Mouse (Mus musculus) heart, embryonic 11.5 days (tissue): ENCODE measurements at regions not wholly inside any gene's neighbourhood (a gene's known extent, or its start where the extent isn't known, plus 50 kb on each side); places are given as distances from the start of the nearest gene placed in this dataset.

ENCODE experiments used
- ATAC-seq: fragments of 200-750 bp; cut with Nextera tagmentation; replicated peaks from 2 replicates; pipeline ENCODE4 v1.8.0; 2017; ENCODE audit warnings: moderate library complexity; ENCODE audit not compliant: insufficient number of reproducible peaks, low FRiP score, low TSS enrichment
- H3K27ac ChIP-seq: fragments of 300-500 bp; sonication (generic); 2 replicates; pipeline ENCODE4 v1.5.1; 2014; ENCODE audit warnings: mild to moderate bottlenecking, low read depth, low read length
- H3K27me3 ChIP-seq: fragments of 300-500 bp; sonication (generic); 2 replicates; pipeline ENCODE4 v1.6.1; 2014; ENCODE audit warnings: mild to moderate bottlenecking, low read length, mixed read lengths; ENCODE audit not compliant: control insufficient read depth, insufficient read depth
- H3K36me3 ChIP-seq: fragments of 300-500 bp; sonication (generic); 2 replicates; pipeline ENCODE4 v1.6.1; 2014; ENCODE audit warnings: mild to moderate bottlenecking, low read length, moderate library complexity, mixed read lengths; ENCODE audit not compliant: control insufficient read depth, insufficient read depth
- H3K4me1 ChIP-seq: fragments of 300-500 bp; sonication (generic); 2 replicates; pipeline ENCODE4 v1.6.1; 2014; ENCODE audit warnings: low read length; ENCODE audit not compliant: control insufficient read depth, insufficient read depth
- H3K4me2 ChIP-seq: fragments of 300-500 bp; sonication (generic); 2 replicates; pipeline ENCODE4 v1.6.1; 2014; ENCODE audit warnings: mild to moderate bottlenecking, moderate library complexity
- H3K4me3 ChIP-seq: fragments of 300-500 bp; sonication (generic); 2 replicates; pipeline ENCODE4 v1.5.1; 2014; ENCODE audit warnings: low read depth, low read length
- H3K9ac ChIP-seq: fragments of 300-500 bp; sonication (generic); 2 replicates; pipeline ENCODE4 v1.6.1; 2014; ENCODE audit warnings: mild to moderate bottlenecking, low read depth, low read length, moderate library complexity
- H3K9me3 ChIP-seq: fragments of 300-500 bp; sonication (generic); replicated peaks from 2 replicates; pipeline ENCODE4 v1.6.1; 2016; ENCODE audit warnings: low read length; ENCODE audit not compliant: control insufficient read depth
- WGBS: fragments of 180-500 bp; shearing (Covaris S2); extraction: QIAGEN DNeasy Blood & Tissue Kit; methylation state at CpG from one replicate; pipeline ENCODE4 v1.1.7; 2014; ENCODE audit not compliant: insufficient replicate concordance; 5-methylcytosine and 5-hydroxymethylcytosine counted together

- 55% methylated on average over 4 of the region's 4 CpGs for WGBS
- Histone ChIP-seq H3K9ac (no peak overlapping the region), H3K4me1 (no peaks in the 10 kb centered on the region), H3K27ac (no peak overlapping the region), H3K27me3 (no peaks in the 10 kb centered on the region), H3K4me2 (no peak overlapping the region), H3K9me3 (no peaks in the 10 kb centered on the region), H3K4me3 (no peak overlapping the region), H3K36me3 (no peaks in the 10 kb centered on the region)
- ATAC-seq, result no peak
Measured at GRCm38 (mm10) chr9:91053065-91053793, 309.0 kb upstream of the Zic4 start.

- no peaks in the 10 kb centered on the region for H3K4me1 ChIP-seq
- no peaks in the 10 kb centered on the region for H3K27me3 ChIP-seq
- no peak overlapping the region for H3K4me3 ChIP-seq
- no peaks in the 10 kb centered on the region for H3K36me3 ChIP-seq
- ATAC-seq, result no peak
- no peak overlapping the region for H3K27ac ChIP-seq
- H3K9ac ChIP-seq, result no peak overlapping the region
- no peak overlapping the region for H3K4me2 ChIP-seq
- no peaks in the 10 kb centered on the region for H3K9me3 ChIP-seq
- WGBS, result 66% methylated on average over 4 of the region's 4 CpGs
Measured at GRCm38 (mm10) chr9:91059460-91059859, 302.8 kb upstream of the Zic4 start.

GRCm38 (mm10) chr9:91069496-91069895 lies 292.7 kb upstream of the Zic4 start:
- H3K9me3 ChIP-seq, result no peaks in the 10 kb centered on the region
- no peak for ATAC-seq
- no peak overlapping the region for H3K4me3 ChIP-seq
- H3K36me3 ChIP-seq, result no peaks in the 10 kb centered on the region
- H3K27me3 ChIP-seq, result no peaks in the 10 kb centered on the region
- H3K9ac ChIP-seq, result no peak overlapping the region
- no peak overlapping the region for H3K4me2 ChIP-seq
- H3K27ac ChIP-seq, result no peak overlapping the region
- no peaks in the 10 kb centered on the region for H3K4me1 ChIP-seq
- 74% methylated on average over 5 of the region's 5 CpGs for WGBS

GRCm38 (mm10) chr9:91073366-91074174 lies 288.6 kb upstream of the Zic4 start:
- Histone ChIP-seq H3K27me3 (no peaks in the 10 kb centered on the region), H3K4me2 (no peak overlapping the region), H3K27ac (no peak overlapping the region), H3K9ac (no peak overlapping the region), H3K36me3 (no peaks in the 10 kb centered on the region), H3K9me3 (no peaks in the 10 kb centered on the region), H3K4me3 (no peak overlapping the region), H3K4me1 (no peaks in the 10 kb centered on the region)
- no peak for ATAC-seq
- WGBS, result 51% methylated on average over 4 of the region's 4 CpGs

GRCm38 (mm10) chr9:91074175-91074480 lies 288.1 kb upstream of the Zic4 start:
- Histone ChIP-seq H3K9me3 (no peaks in the 10 kb centered on the region), H3K4me3 (no peak overlapping the region), H3K27me3 (no peaks in the 10 kb centered on the region), H3K36me3 (no peaks in the 10 kb centered on the region), H3K4me2 (no peak overlapping the region), H3K4me1 (no peaks in the 10 kb centered on the region), H3K27ac (no peak overlapping the region), H3K9ac (no peak overlapping the region)
- 67% methylated on average over 5 of the region's 5 CpGs for WGBS
- no peak for ATAC-seq

- Histone ChIP-seq H3K9me3 (no peaks in the 10 kb centered on the region), H3K4me3 (no peak overlapping the region), H3K27me3 (no peaks in the 10 kb centered on the region), H3K9ac (no peak overlapping the region), H3K36me3 (no peaks in the 10 kb centered on the region), H3K4me2 (no peak overlapping the region), H3K27ac (no peak overlapping the region), H3K4me1 (no peaks in the 10 kb centered on the region)
- no peak for ATAC-seq
- WGBS, result 28% methylated on average over 1 of the region's 1 CpGs
Measured at GRCm38 (mm10) chr9:91077490-91077889, 284.7 kb upstream of the Zic4 start.

GRCm38 (mm10) chr9:91083791-91084190 lies 278.4 kb upstream of the Zic4 start:
- H3K4me1 ChIP-seq, result no peaks in the 10 kb centered on the region
- H3K4me2 ChIP-seq, result no peak overlapping the region
- H3K4me3 ChIP-seq, result no peak overlapping the region
- no peak for ATAC-seq
- H3K27me3 ChIP-seq, result no peaks in the 10 kb centered on the region
- 29% methylated on average over 1 of the region's 1 CpGs for WGBS
- H3K9me3 ChIP-seq, result no peaks in the 10 kb centered on the region
- no peak overlapping the region for H3K27ac ChIP-seq
- H3K36me3 ChIP-seq, result no peaks in the 10 kb centered on the region
- no peak overlapping the region for H3K9ac ChIP-seq

GRCm38 (mm10) chr9:91085923-91086322 lies 276.3 kb upstream of the Zic4 start:
- Histone ChIP-seq H3K9me3 (no peaks in the 10 kb centered on the region), H3K9ac (no peak overlapping the region), H3K27ac (no peak overlapping the region), H3K36me3 (no peaks in the 10 kb centered on the region), H3K4me1 (no peaks in the 10 kb centered on the region), H3K27me3 (no peaks in the 10 kb centered on the region), H3K4me2 (no peak overlapping the region), H3K4me3 (no peak overlapping the region)
- WGBS, result 71% methylated on average over 3 of the region's 3 CpGs
- no peak for ATAC-seq

GRCm38 (mm10) chr9:91089348-91089747 lies 272.9 kb upstream of the Zic4 start:
- no peak for ATAC-seq
- H3K27ac ChIP-seq, result no peak overlapping the region
- H3K27me3 ChIP-seq, result no peaks in the 10 kb centered on the region
- no peak overlapping the region for H3K4me3 ChIP-seq
- no peak overlapping the region for H3K4me2 ChIP-seq
- H3K9ac ChIP-seq, result no peak overlapping the region
- no peaks in the 10 kb centered on the region for H3K36me3 ChIP-seq
- no peaks in the 10 kb centered on the region for H3K9me3 ChIP-seq
- WGBS, result 58% methylated on average over 2 of the region's 2 CpGs
- H3K4me1 ChIP-seq, result no peaks in the 10 kb centered on the region
